19 mouse cellular contexts compared by ENCODE assay signal in genomic region chr1:73992201-73992938, GRCm38 (mm10).
A peak's percentile ranks its signal among the peaks of the same experiment; 100 is the strongest.
DNase-seq lines count a peak whose midpoint lies in the region; ATAC-seq lines count a peak whose summit lies in the region.
"Had no signal": no experiment of that assay in that cellular context is flagged by ENCODE, and none has a peak within 500 bp of the region (broad histone marks: within the 10 kb centered on the region; RNA-seq: fewer than 3 reads in every experiment).

No protein-coding gene starts in this region.

- no peaks in the 10 kb centered on the region for H3K9me3 ChIP-seq in heart, embryonic 12.5 days (replicated peaks)
- H3K9me3 ChIP-seq in kidney, embryonic 16.5 days (ENCODE audit: low read length) = no peaks in the 10 kb centered on the region
- H3K9me3 ChIP-seq: forebrain, embryonic 15.5 days; G1E; hindbrain, embryonic 15.5 days; intestine, embryonic 15.5 days; midbrain, embryonic 13.5 days; neural tube, embryonic 12.5 days had no signal

- no peak overlapping the region for H3K4me2 ChIP-seq in heart, embryonic 12.5 days
- no peak overlapping the region for H3K4me2 ChIP-seq in kidney, embryonic 16.5 days (replicated peaks; ENCODE audit: low read depth, low read length)
- H3K4me2 ChIP-seq: forebrain, embryonic 15.5 days; hindbrain, embryonic 15.5 days; intestine, embryonic 15.5 days; midbrain, embryonic 13.5 days; neural tube, embryonic 12.5 days had no signal

- DNase-seq in adrenal gland, postnatal 14 days = peak; percentile 38
- DNase-seq in adrenal gland, postnatal 25 days = no peak
- no peak for DNase-seq in heart, adult 9 months (ENCODE audit: low spot score in 2 of 2)
- DNase-seq in kidney, postnatal 25 days = no peak
- DNase-seq in right cerebral cortex, adult 2 months (ENCODE audit: low spot score in 2 of 2) = no peak
- DNase-seq: cerebellum, adult 9-10 months; kidney, adult 9 months; thymus, postnatal 14 days had no signal

- H3K9ac ChIP-seq in heart, embryonic 12.5 days = 0 out of 2 replicates have a peak overlapping the region, but pooled peaks have one; percentile 0
- no peak overlapping the region for H3K9ac ChIP-seq in kidney, embryonic 16.5 days (replicated peaks; ENCODE audit: low read length)
- H3K9ac ChIP-seq: forebrain, embryonic 15.5 days; hindbrain, embryonic 15.5 days; intestine, embryonic 15.5 days; liver, embryonic 14.5 days; midbrain, embryonic 13.5 days; neural tube, embryonic 12.5 days had no signal

- peaks cover 92% of the 10 kb centered on the region for H3K36me3 ChIP-seq in heart, embryonic 12.5 days
- H3K36me3 ChIP-seq in kidney, embryonic 16.5 days (ENCODE audit: insufficient read depth, low read length) = peaks cover 42% of the 10 kb centered on the region
- H3K36me3 ChIP-seq: forebrain, embryonic 15.5 days; G1E; hindbrain, embryonic 15.5 days; intestine, embryonic 15.5 days; midbrain, embryonic 13.5 days had no signal

- no peak overlapping the region for H3K4me3 ChIP-seq in heart, embryonic 12.5 days
- H3K4me3 ChIP-seq in kidney, embryonic 16.5 days (ENCODE audit: low read length) = no peak overlapping the region
- H3K4me3 ChIP-seq in brown adipose tissue, adult 24 weeks (ENCODE audit: insufficient read depth, low read depth, low read length) = no peak overlapping the region
- H3K4me3 ChIP-seq: forebrain, embryonic 15.5 days; hindbrain, embryonic 15.5 days; intestine, embryonic 15.5 days; midbrain, embryonic 13.5 days; neural tube, embryonic 12.5 days had no signal

- 48% methylated on average over 5 of the region's 5 CpGs for WGBS in heart, embryonic 12.5 days
- WGBS in kidney, embryonic 16.5 days = 47% methylated on average over 5 of the region's 5 CpGs

- peaks cover 58% of the 10 kb centered on the region for H3K4me1 ChIP-seq in heart, embryonic 12.5 days (replicated peaks)
- H3K4me1 ChIP-seq in kidney, embryonic 16.5 days (ENCODE audit: insufficient read depth, low read length) = peaks cover 4% of the 10 kb centered on the region
- peaks cover 32% of the 10 kb centered on the region for H3K4me1 ChIP-seq in brown adipose tissue, adult 24 weeks (ENCODE audit: control insufficient read depth, insufficient read depth, insufficient read length, low read length)
- H3K4me1 ChIP-seq: forebrain, embryonic 15.5 days; hindbrain, embryonic 15.5 days; midbrain, embryonic 13.5 days; neural tube, embryonic 12.5 days had no signal

- no peaks in the 10 kb centered on the region for H3K27me3 ChIP-seq in heart, embryonic 12.5 days (replicated peaks)
- H3K27me3 ChIP-seq in kidney, embryonic 16.5 days (ENCODE audit: insufficient read depth, low read length) = no peaks in the 10 kb centered on the region
- H3K27me3 ChIP-seq: forebrain, embryonic 15.5 days; hindbrain, embryonic 15.5 days; intestine, embryonic 15.5 days; midbrain, embryonic 13.5 days; neural tube, embryonic 12.5 days had no signal

- no peak for ATAC-seq in heart, embryonic 12.5 days (ENCODE audit: insufficient number of reproducible peaks, low FRiP score)
- no peak for ATAC-seq in kidney, embryonic 16.5 days (ENCODE audit: low FRiP score, low TSS enrichment)
- ATAC-seq: activated CD4-positive, CD25-positive, alpha-beta regulatory T cell, adult 4 months; forebrain, embryonic 15.5 days; intestine, embryonic 15.5 days; midbrain, embryonic 13.5 days had no signal

- no peak overlapping the region for H3K27ac ChIP-seq in heart, embryonic 12.5 days (ENCODE audit: poor library complexity, severe bottlenecking)
- peak overlapping the region; percentile 12; the same call in 1 of the 2 replicates for H3K27ac ChIP-seq in kidney, embryonic 16.5 days (ENCODE audit: low read length)
- H3K27ac ChIP-seq in brown adipose tissue, adult 24 weeks (replicated peaks; ENCODE audit: low read depth, low read length) = 0 out of 2 replicates have a peak overlapping the region, but pooled peaks have one; percentile 7
- H3K27ac ChIP-seq: forebrain, embryonic 15.5 days; hindbrain, embryonic 15.5 days; intestine, embryonic 15.5 days; liver, embryonic 14.5 days; midbrain, embryonic 13.5 days; neural tube, embryonic 12.5 days had no signal
